8 mouse cellular contexts compared by ENCODE assay signal in the genomic region with DNA sequence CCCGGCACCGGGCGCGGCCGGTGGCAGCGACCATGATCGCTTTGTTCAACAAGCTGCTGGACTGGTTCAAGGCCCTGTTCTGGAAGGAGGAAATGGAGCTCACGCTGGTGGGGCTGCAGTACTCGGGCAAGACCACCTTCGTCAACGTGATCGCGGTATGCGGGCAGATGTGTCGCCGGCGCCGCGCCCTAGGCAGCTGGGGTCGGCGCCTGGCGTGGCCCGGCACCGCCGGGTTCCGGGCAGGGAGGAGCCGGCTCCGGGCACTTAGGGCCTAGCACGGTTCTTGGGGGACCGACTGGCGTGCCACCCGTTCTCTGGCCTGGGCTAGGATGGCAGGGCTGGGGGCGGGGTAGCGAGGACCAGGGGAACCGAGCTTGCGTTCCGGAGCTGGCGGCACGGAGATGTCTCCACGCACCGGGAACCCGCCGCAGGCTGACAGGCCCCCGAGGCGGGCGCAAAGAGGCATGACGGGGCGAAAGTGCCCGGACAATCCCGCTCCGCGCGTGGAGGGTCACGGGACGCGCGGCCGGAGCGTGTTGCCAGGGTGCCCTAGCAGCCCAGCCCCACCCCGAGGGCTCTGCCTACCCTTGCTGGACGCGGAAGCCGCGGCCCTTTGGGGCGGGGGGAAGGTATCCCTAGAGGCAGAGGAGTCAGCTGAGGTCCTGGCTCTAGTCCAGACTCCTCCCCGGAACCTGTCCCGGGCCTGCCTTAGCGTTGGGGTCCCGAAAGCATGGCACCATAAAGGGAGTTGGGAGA. TPM values are rescaled to one million over a fixed set of nuclear protein-coding genes. Genes with fewer than 3 reads are reported as not detected.
DNase-seq lines count a peak whose midpoint lies in the region; ATAC-seq and TF ChIP-seq lines count a peak whose summit lies in the region.

No protein-coding gene starts in this region.

- under 1% methylated on average over 53 of the region's 69 CpGs for WGBS in lung, embryonic 16.5 days
- under 1% methylated on average over 69 of the region's 69 CpGs for WGBS in olfactory bulb, adult 2 months

- peak in 1 of 2 experiments; percentile 29; a peak in 1 of 4 replicates for TF ChIP-seq EP300 in MEL (IDR thresholded peaks at IDR 0.05; ENCODE audit: low read depth in 1 of 2, low read length in 2 of 2)

- H3K4me2 ChIP-seq in lung, embryonic 16.5 days (ENCODE audit: low read depth, low read length): peak overlapping the region; percentile 87

- H3K79me2 ChIP-seq in MEL (ENCODE audit: control insufficient read depth, insufficient read depth, low read length, poor library complexity): peaks cover 22% of the 10 kb centered on the region

- peak overlapping the region; percentile 86 for H3K27ac ChIP-seq in MEL (ENCODE audit: control insufficient read depth, low read depth, low read length)
- H3K27ac ChIP-seq in lung, embryonic 16.5 days (ENCODE audit: low read length): peak overlapping the region; percentile 87
- peak overlapping the region; percentile 92 for H3K27ac ChIP-seq in olfactory bulb, adult 2 months (ENCODE audit: insufficient read depth, low read depth, low read length)

- peak; percentile 36 for ATAC-seq in frontal cortex, adult (ENCODE audit: low TSS enrichment)
- peak; percentile 61 to 68 for ATAC-seq in hematopoietic stem cell, adult 5-6 weeks (replicated peaks in 1 of 2; ENCODE audit: insufficient read depth in 1 of 2, low FRiP score in 2 of 2, low TSS enrichment in 1 of 2, low read depth in 1 of 2, poor library complexity in 2 of 2, severe bottlenecking in 2 of 2)
- peak; percentile 72 for ATAC-seq in lung, embryonic 16.5 days (ENCODE audit: low read depth)

- H3K4me3 ChIP-seq in MEL (ENCODE audit: control insufficient read depth in 1 of 2, insufficient read depth in 1 of 2, low read depth in 2 of 2, low read length in 2 of 2): peak overlapping the region; percentile 73 to 97
- peak overlapping the region; percentile 96 for H3K4me3 ChIP-seq in lung, embryonic 16.5 days (ENCODE audit: low read length)
- H3K4me3 ChIP-seq in olfactory bulb, adult 2 months (ENCODE audit: insufficient read depth, low read depth, low read length): peak overlapping the region; percentile 91

- DNase-seq in MEL (ENCODE audit: low read depth, low spot score): peak; percentile 97
- peak; percentile 72 for DNase-seq in cerebellum, adult 8-10 months
- peak; percentile 71 for DNase-seq in layer of hippocampus, adult 9-10 months (ENCODE audit: low spot score)
- DNase-seq in thymus, adult 18-20 months: peak; percentile 66 to 69

- no peak for TF ChIP-seq CTCF in MEL (IDR thresholded peaks at IDR 0.05 in 2 of 3, conservative IDR thresholded peaks at IDR 0.05 in 1 of 3; ENCODE audit: control insufficient read depth in 1 of 3, insufficient read depth in 1 of 3, low read depth in 2 of 3, low read length in 3 of 3, poor library complexity in 1 of 3, severe bottlenecking in 1 of 3)
- TF ChIP-seq CTCF in olfactory bulb, adult 2 months (IDR thresholded peaks at IDR 0.05; ENCODE audit: insufficient read depth, low read depth, low read length): no peak

- H3K36me3 ChIP-seq in MEL (ENCODE audit: control insufficient read depth in 1 of 2, insufficient read depth in 2 of 2, low read length in 2 of 2): peaks cover 8 to 15% of the 10 kb centered on the region in 2 experiments
- H3K36me3 ChIP-seq in lung, embryonic 16.5 days (ENCODE audit: control insufficient read depth, insufficient read depth, low read length): no peaks in the 10 kb centered on the region

- H3K9ac ChIP-seq in MEL (ENCODE audit: control insufficient read depth, low read depth, low read length, poor library complexity, severe bottlenecking): peak overlapping the region; percentile 98
- peak overlapping the region; percentile 98 for H3K9ac ChIP-seq in lung, embryonic 16.5 days (ENCODE audit: low read length)

- peak; percentile 19 to 46; a peak in 1 of 4 replicates for TF ChIP-seq POLR2A in MEL (IDR thresholded peaks at IDR 0.05; ENCODE audit: control insufficient read depth in 1 of 2, insufficient read depth in 1 of 2, low read depth in 1 of 2, low read length in 2 of 2, poor library complexity in 1 of 2)
- TF ChIP-seq POLR2A in olfactory bulb, adult 2 months (IDR thresholded peaks at IDR 0.05; ENCODE audit: insufficient read depth, low read depth, low read length): no peak

- peaks cover 0 to 9% of the 10 kb centered on the region in 2 experiments; a peak in 2 of 4 replicates for H3K4me1 ChIP-seq in MEL (ENCODE audit: control insufficient read depth in 1 of 2, insufficient read depth in 2 of 2, low read length in 2 of 2)
- H3K4me1 ChIP-seq in lung, embryonic 16.5 days (replicated peaks; ENCODE audit: control insufficient read depth, insufficient read depth, low read length): peaks cover 15% of the 10 kb centered on the region
- peaks cover 9% of the 10 kb centered on the region for H3K4me1 ChIP-seq in olfactory bulb, adult 2 months (ENCODE audit: control insufficient read depth, insufficient read depth, low read length)

- no peaks in the 10 kb centered on the region for H3K9me3 ChIP-seq in MEL (replicated peaks; ENCODE audit: insufficient read depth, low read length)
- H3K9me3 ChIP-seq in lung, embryonic 16.5 days (ENCODE audit: control insufficient read depth, low read length): no peaks in the 10 kb centered on the region

- no peak for TF ChIP-seq RAD21 in MEL (IDR thresholded peaks at IDR 0.05; ENCODE audit: low read depth, low read length)

- H3K27me3 ChIP-seq in MEL (ENCODE audit: control insufficient read depth in 1 of 2, insufficient read depth in 2 of 2, low read length in 2 of 2): no peaks in the 10 kb centered on the region
- no peaks in the 10 kb centered on the region for H3K27me3 ChIP-seq in lung, embryonic 16.5 days (ENCODE audit: control insufficient read depth, insufficient read depth, low read depth, low read length)

TF ChIP-seq in MEL, 35 proteins besides CTCF, POLR2A, EP300 and RAD21 (continues in another document):
- TF ChIP-seq TBP (IDR thresholded peaks at IDR 0.05; ENCODE audit: low read depth, low read length): no peak
- TF ChIP-seq ZC3H11A (IDR thresholded peaks at IDR 0.05; ENCODE audit: low read depth, low read length): no peak
- TF ChIP-seq GABPA (IDR thresholded peaks at IDR 0.05; ENCODE audit: low read depth, low read length): no peak
- TF ChIP-seq POLR2AphosphoS5 (IDR thresholded peaks at IDR 0.05; ENCODE audit: borderline replicate concordance, low read depth, low read length): no peak
- peak; percentile 82 for TF ChIP-seq ELF1 (IDR thresholded peaks at IDR 0.05; ENCODE audit: low read depth, low read length)
- peak; percentile 91 for TF ChIP-seq SIN3A (IDR thresholded peaks at IDR 0.05; ENCODE audit: low read length)
- TF ChIP-seq MYB (IDR thresholded peaks at IDR 0.05; ENCODE audit: low read depth, low read length): no peak
- peak; percentile 68; the same call in 1 of the 2 replicates for TF ChIP-seq HCFC1 (IDR thresholded peaks at IDR 0.05; ENCODE audit: low read depth, low read length)
- TF ChIP-seq GATA1 (IDR thresholded peaks at IDR 0.05; ENCODE audit: low read depth, low read length): no peak
- peak; percentile 77 for TF ChIP-seq USF1 (IDR thresholded peaks at IDR 0.05; ENCODE audit: low read depth, low read length)
- 0 out of 2 replicates have a peak, but pooled peaks have one; percentile 77 for TF ChIP-seq MYC (IDR thresholded peaks at IDR 0.05; ENCODE audit: low read depth, low read length)
- no peak for TF ChIP-seq MAFK (IDR thresholded peaks at IDR 0.05; ENCODE audit: borderline replicate concordance, low read depth, low read length)
- TF ChIP-seq UBTF (IDR thresholded peaks at IDR 0.05; ENCODE audit: borderline replicate concordance, insufficient read depth, low read depth, low read length): no peak
- TF ChIP-seq MXI1 (IDR thresholded peaks at IDR 0.05; ENCODE audit: low read depth, low read length): peak; percentile 80; the same call in 1 of the 2 replicates
- TF ChIP-seq ZKSCAN1 (IDR thresholded peaks at IDR 0.05; ENCODE audit: low read depth, low read length): no peak
- TF ChIP-seq ZNF384 (IDR thresholded peaks at IDR 0.05; ENCODE audit: low read depth, low read length): no peak

RNA-seq across cellular contexts. Expression of a gene that starts 0.5 kb away (rescaled TPM):
- 8.0 and 9.0 TPM in 2 replicates for total RNA-seq in MEL (2012; rRNA removed)
- polyA plus RNA-seq in MEL (2012; ENCODE audit: insufficient read depth in 1 of 2, insufficient read length in 2 of 2, low read depth in 1 of 2, low replicate concordance in 2 of 2, missing spikeins in 1 of 2): 10 to 100 TPM in 1 of 2 experiments, not detected in 1; 47.7 TPM
- 22.3 and 24.4 TPM in 2 replicates for total RNA-seq in hematopoietic stem cell, adult 5-6 weeks (2017)
- polyA plus RNA-seq in lung, embryonic 16.5 days (2015; fragmentation: Nextera tagmentation; extraction: Ambion mirVana): 37.4 and 42.9 TPM in 2 replicates
- 415 TPM in 1 of 2 replicates, not detected in the other for polyA plus RNA-seq in olfactory bulb, adult 2 months (2012; ENCODE audit: insufficient read depth, insufficient read length, low replicate concordance, missing spikeins)

RNA-seq across cellular contexts. Expression of a gene that starts 14.6 kb away (rescaled TPM):
- 173 and 202 TPM in 2 replicates for total RNA-seq in MEL (2012; rRNA removed)
- 100 to 1,000 TPM in 1 of 2 experiments, not detected in 1; 215 TPM for polyA plus RNA-seq in MEL (2012; ENCODE audit: insufficient read depth in 1 of 2, insufficient read length in 2 of 2, low read depth in 1 of 2, low replicate concordance in 2 of 2, missing spikeins in 1 of 2)
- total RNA-seq in hematopoietic stem cell, adult 5-6 weeks (2017): 78.6 and 80.0 TPM in 2 replicates
- polyA plus RNA-seq in lung, embryonic 16.5 days (2015; fragmentation: Nextera tagmentation; extraction: Ambion mirVana): 4.4 and 6.1 TPM in 2 replicates
- polyA plus RNA-seq in olfactory bulb, adult 2 months (2012; ENCODE audit: insufficient read depth, insufficient read length, low replicate concordance, missing spikeins): not detected in 2 replicates

RNA-seq across cellular contexts. Expression of a gene that starts 20.4 kb away (rescaled TPM):
- total RNA-seq in MEL (2012; rRNA removed): not detected in 2 replicates
- polyA plus RNA-seq in MEL (2012; ENCODE audit: insufficient read depth in 1 of 2, insufficient read length in 2 of 2, low read depth in 1 of 2, low replicate concordance in 2 of 2, missing spikeins in 1 of 2): not detected
- total RNA-seq in hematopoietic stem cell, adult 5-6 weeks (2017): not detected in 2 replicates
- polyA plus RNA-seq in lung, embryonic 16.5 days (2015; fragmentation: Nextera tagmentation; extraction: Ambion mirVana): not detected in 2 replicates
- polyA plus RNA-seq in olfactory bulb, adult 2 months (2012; ENCODE audit: insufficient read depth, insufficient read length, low replicate concordance, missing spikeins): not detected in 2 replicates

RNA-seq across cellular contexts. Expression of a gene that starts 42.0 kb away (rescaled TPM):
- 0.04 and 0.07 TPM in 2 replicates for total RNA-seq in MEL (2012; rRNA removed)
- polyA plus RNA-seq in MEL (2012; ENCODE audit: insufficient read depth in 1 of 2, insufficient read length in 2 of 2, low read depth in 1 of 2, low replicate concordance in 2 of 2, missing spikeins in 1 of 2): under 1 TPM in 1 of 2 experiments, not detected in 1; 0.10 TPM
- not detected in 2 replicates for total RNA-seq in hematopoietic stem cell, adult 5-6 weeks (2017)
- polyA plus RNA-seq in lung, embryonic 16.5 days (2015; fragmentation: Nextera tagmentation; extraction: Ambion mirVana): 9.2 and 9.9 TPM in 2 replicates
- 68.5 TPM in 1 of 2 replicates, not detected in the other for polyA plus RNA-seq in olfactory bulb, adult 2 months (2012; ENCODE audit: insufficient read depth, insufficient read length, low replicate concordance, missing spikeins)

Comparison
In these comparisons a context has a peak if more than half of its experiments do, and no peak if none do; other contexts are left out.
1. Peak in every context shown above with its lines: DNase-seq, ATAC-seq, H3K4me3 ChIP-seq and H3K27ac ChIP-seq.